Mouse (Mus musculus): ENCODE results near the gene Cmip.

Cmip gene

DNA sequence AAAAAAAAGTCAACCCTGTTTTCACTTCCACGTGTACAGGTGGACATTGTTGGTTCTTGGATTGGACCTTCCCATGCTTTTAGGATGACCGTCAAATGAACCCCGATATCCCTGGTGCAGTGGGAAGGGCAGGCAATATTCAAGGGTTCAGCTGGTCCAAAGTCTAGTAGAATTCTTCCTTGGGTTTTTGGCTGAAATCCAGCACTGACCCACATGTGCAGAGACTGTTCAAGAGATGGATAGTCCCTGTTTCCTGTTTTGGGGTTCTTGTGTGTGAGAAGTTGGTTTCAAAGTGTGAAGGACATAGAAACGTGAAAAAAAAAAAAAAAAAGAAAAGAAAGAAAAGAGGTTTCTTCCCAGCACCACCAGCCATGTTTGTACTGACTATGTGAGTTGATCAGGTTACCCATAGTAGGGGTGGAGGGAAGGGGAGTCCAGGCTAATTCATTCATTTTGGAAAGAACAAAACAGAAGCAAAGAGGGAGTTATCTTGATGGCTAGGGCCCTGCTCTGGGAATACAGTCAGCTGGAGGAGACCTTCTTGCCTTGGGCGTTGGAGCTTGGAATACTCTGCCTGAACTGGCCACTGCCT lies 243.5 kb downstream of the Cmip start:
- no peak for DNase-seq (ENCODE audit: low read depth, low spot score)

DNA sequence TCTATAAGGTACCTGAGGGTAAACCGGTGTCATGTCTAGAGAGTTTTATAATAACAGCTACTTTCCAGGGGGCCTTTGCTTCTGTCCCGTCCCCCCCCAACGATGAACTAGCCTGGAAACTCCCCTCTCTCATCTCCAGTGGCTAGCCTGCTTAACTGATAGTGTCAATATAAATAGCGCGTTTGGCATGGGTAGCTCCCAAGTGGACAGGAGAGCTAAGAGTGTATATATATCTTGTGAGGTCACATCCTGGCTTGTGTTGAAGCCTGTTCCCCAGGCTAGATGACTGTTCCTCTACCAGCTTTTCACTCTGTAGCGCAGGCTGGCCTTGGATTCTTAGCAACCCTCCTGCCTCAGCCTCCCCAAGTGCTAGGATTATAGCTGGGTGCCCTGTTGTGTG lies 244.5 kb downstream of the Cmip start:
- no peak for DNase-seq (ENCODE audit: low read depth, low spot score)

DNA sequence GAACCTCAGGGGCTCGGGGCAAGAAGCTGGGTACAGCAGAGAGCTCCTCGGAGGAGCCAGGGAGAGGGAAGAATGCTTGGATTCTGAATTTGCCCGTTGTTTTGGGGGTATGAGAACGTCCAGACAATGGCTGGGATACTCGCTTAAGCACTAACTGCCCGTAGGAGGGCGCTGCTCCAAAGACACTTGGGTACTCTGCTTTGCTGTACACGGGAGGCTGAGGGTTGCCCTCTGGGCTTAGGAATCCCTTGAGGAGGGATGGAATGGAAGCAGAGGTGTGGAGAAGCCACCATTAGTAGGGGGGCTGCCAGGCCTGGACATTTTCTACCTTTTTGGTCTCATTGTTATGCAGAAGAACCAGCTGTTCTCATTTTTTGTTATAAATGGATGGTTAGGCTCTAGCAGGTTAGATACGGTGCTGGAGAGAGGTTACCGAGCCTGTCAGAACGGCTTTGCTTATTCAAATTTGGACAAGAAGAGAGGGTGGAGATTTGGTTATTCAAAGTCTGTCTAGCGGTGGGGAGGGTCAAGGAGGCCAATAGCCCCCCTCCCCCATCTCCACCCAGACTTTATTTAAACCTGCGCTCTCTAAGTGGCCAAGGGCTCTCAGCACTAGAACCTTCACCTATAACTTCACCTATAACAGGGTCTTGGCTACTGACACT lies 246.7 kb downstream of the Cmip start:
- no peak for DNase-seq (ENCODE audit: low read depth, low spot score)

DNA sequence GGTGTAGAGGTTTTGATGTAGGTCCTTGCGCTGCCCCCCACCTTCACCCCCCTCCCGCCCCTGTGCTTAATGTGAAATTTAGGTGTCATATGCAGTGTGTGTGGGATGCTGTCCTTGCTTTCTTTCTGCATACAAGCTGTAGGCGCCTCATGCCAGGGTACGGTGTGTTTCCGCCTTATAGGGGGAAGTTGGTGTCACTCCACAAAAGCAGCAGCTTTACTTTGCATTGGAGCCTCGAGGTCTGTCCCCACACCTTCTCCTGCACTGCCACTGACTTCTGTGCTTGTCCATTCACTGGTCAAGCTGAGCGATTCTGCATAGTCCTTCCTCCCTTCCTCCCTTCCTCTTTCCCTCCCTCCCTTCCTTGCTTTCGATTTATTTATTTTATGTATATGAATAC lies 250.8 kb downstream of the Cmip start:
- DNase-seq (ENCODE audit: low read depth, low spot score) = no peak

Measured in CD4-positive, CD25-positive, alpha-beta regulatory T cell, adult 2 months (primary cell).